Mouse (Mus musculus): ENCODE measurements around the gene Btf3. TPM values are rescaled to one million over a fixed set of nuclear protein-coding genes. Genes with fewer than 3 reads are reported as not detected.
A peak's percentile ranks its signal among the peaks of the same experiment; 100 is the strongest.

Btf3 gene
- 2,029 and 2,484 TPM in 2 replicates for total RNA-seq (2017)

GRCm38 (mm10) chr13:98316480-98317245 lies at the start of gene Btf3:
Gene Btf3, minus strand, starts transcription at chr13:98317006.
- ATAC-seq (replicated peaks; ENCODE audit: low read depth, poor library complexity, severe bottlenecking), result peak; percentile 89

GRCm38 (mm10) chr13:98365766-98366421 lies 49.1 kb upstream of the Btf3 start:
- ATAC-seq (replicated peaks; ENCODE audit: low read depth, poor library complexity, severe bottlenecking), result no peak

GRCm38 (mm10) chr13:98365081-98365480 lies 48.3 kb upstream of the Btf3 start:
- no peak for ATAC-seq (replicated peaks; ENCODE audit: low read depth, poor library complexity, severe bottlenecking)

- ATAC-seq (replicated peaks; ENCODE audit: low read depth, poor library complexity, severe bottlenecking), result no peak
Observed at GRCm38 (mm10) chr13:98363046-98363445, 46.2 kb upstream of the Btf3 start.

GRCm38 (mm10) chr13:98361161-98361560 lies 44.4 kb upstream of the Btf3 start:
- ATAC-seq (replicated peaks; ENCODE audit: low read depth, poor library complexity, severe bottlenecking), result no peak

GRCm38 (mm10) chr13:98360391-98360790 lies 43.6 kb upstream of the Btf3 start:
- no peak for ATAC-seq (replicated peaks; ENCODE audit: low read depth, poor library complexity, severe bottlenecking)

GRCm38 (mm10) chr13:98359337-98359736 lies 42.5 kb upstream of the Btf3 start:
- ATAC-seq (replicated peaks; ENCODE audit: low read depth, poor library complexity, severe bottlenecking), result no peak

GRCm38 (mm10) chr13:98358424-98359181 lies 41.8 kb upstream of the Btf3 start:
- no peak for ATAC-seq (replicated peaks; ENCODE audit: low read depth, poor library complexity, severe bottlenecking)

- ATAC-seq (replicated peaks; ENCODE audit: low read depth, poor library complexity, severe bottlenecking), result no peak
Observed at GRCm38 (mm10) chr13:98357433-98358423, 40.9 kb upstream of the Btf3 start.

GRCm38 (mm10) chr13:98356973-98357425 lies 40.2 kb upstream of the Btf3 start:
- ATAC-seq (replicated peaks; ENCODE audit: low read depth, poor library complexity, severe bottlenecking), result no peak

GRCm38 (mm10) chr13:98356176-98356972 lies 39.6 kb upstream of the Btf3 start:
- no peak for ATAC-seq (replicated peaks; ENCODE audit: low read depth, poor library complexity, severe bottlenecking)

- ATAC-seq (replicated peaks; ENCODE audit: low read depth, poor library complexity, severe bottlenecking), result no peak
Observed at GRCm38 (mm10) chr13:98355559-98356111, 38.8 kb upstream of the Btf3 start.

GRCm38 (mm10) chr13:98354871-98355558 lies 38.2 kb upstream of the Btf3 start:
- ATAC-seq (replicated peaks; ENCODE audit: low read depth, poor library complexity, severe bottlenecking), result no peak

- peak; percentile 75 for ATAC-seq (replicated peaks; ENCODE audit: low read depth, poor library complexity, severe bottlenecking)
Observed at GRCm38 (mm10) chr13:98354090-98354801, 37.4 kb upstream of the Btf3 start, which contains the start of gene Foxd1. Gene Foxd1, plus strand, starts transcription at chr13:98354242.

- peak; percentile 10; the same call in 1 of the 2 replicates for ATAC-seq (replicated peaks; ENCODE audit: low read depth, poor library complexity, severe bottlenecking)
Observed at GRCm38 (mm10) chr13:98353709-98354089, 36.9 kb upstream of the Btf3 start.

- ATAC-seq (replicated peaks; ENCODE audit: low read depth, poor library complexity, severe bottlenecking), result no peak
Observed at GRCm38 (mm10) chr13:98352381-98352975, 35.7 kb upstream of the Btf3 start.

GRCm38 (mm10) chr13:98351527-98351926 lies 34.7 kb upstream of the Btf3 start:
- peak; percentile 57 for ATAC-seq (replicated peaks; ENCODE audit: low read depth, poor library complexity, severe bottlenecking)

Measured in common myeloid progenitor, adult 5-6 weeks (primary cell).